Mouse (Mus musculus): ENCODE measurements around the gene Slc12a9. TPM values are rescaled to one million over a fixed set of nuclear protein-coding genes. Genes with fewer than 3 reads are reported as not detected.
A peak's percentile ranks its signal among the peaks of the same experiment; 100 is the strongest.

Slc12a9 gene
- polyA plus RNA-seq, 1 experiment from 2014 or later: 11.6 TPM

- no peak overlapping the region for H3K9ac ChIP-seq (ENCODE audit: low read length)
- H3K4me3 ChIP-seq (ENCODE audit: low read length): no peak overlapping the region
- WGBS: 91% methylated on average over 10 of the region's 11 CpGs
- H3K36me3 ChIP-seq (ENCODE audit: control insufficient read depth, insufficient read depth, low read length): peaks cover 85% of the 10 kb centered on the region
- no peaks in the 10 kb centered on the region for H3K27me3 ChIP-seq (ENCODE audit: control insufficient read depth, insufficient read depth, low read depth, low read length)
- no peaks in the 10 kb centered on the region for H3K9me3 ChIP-seq (ENCODE audit: control insufficient read depth, low read length)
- H3K4me1 ChIP-seq (replicated peaks; ENCODE audit: control insufficient read depth, insufficient read depth, low read length): no peaks in the 10 kb centered on the region; the same call in 1 of the 2 replicates
- ATAC-seq (ENCODE audit: low read depth): no peak
- no peak overlapping the region for H3K27ac ChIP-seq (ENCODE audit: low read length)
- H3K4me2 ChIP-seq (ENCODE audit: low read depth, low read length): no peak overlapping the region
Observed at GRCm38 (mm10) chr5:137369665-137370064, 36.3 kb upstream of the Slc12a9 start.

DNA sequence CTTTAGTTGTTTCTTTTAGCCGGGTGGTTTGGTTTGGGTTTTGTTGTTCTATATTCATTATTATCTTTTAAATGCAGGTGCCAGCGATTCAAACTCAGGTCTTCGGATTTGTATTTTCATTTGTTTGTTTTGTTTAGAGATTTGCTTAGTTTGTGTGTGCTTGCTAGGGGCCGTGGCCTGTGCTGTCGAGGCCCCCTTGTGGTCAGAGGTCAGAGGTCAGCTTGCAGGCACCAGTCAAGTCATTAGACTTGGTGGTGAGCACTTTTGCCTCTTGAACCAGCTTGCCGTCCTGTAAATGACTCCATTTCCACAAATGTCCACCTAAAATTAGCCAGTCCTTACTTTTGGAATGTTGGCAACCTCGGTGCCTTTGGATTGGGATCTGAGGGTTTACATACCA is 25.0 kb upstream of the Slc12a9 start:
- Histone ChIP-seq H3K4me2 (ENCODE audit: low read depth, low read length) (no peak overlapping the region), H3K36me3 (ENCODE audit: control insufficient read depth, insufficient read depth, low read length) (peaks cover 82% of the 10 kb centered on the region), H3K27ac (ENCODE audit: low read length) (no peak overlapping the region), H3K9ac (ENCODE audit: low read length) (no peak overlapping the region), H3K4me3 (ENCODE audit: low read length) (no peak overlapping the region), H3K4me1 (replicated peaks; ENCODE audit: control insufficient read depth, insufficient read depth, low read length) (peaks cover 12% of the 10 kb centered on the region), H3K27me3 (ENCODE audit: control insufficient read depth, insufficient read depth, low read depth, low read length) (no peaks in the 10 kb centered on the region), H3K9me3 (ENCODE audit: control insufficient read depth, low read length) (no peaks in the 10 kb centered on the region)
- ATAC-seq (ENCODE audit: low read depth): no peak
- 27% methylated on average over 7 of the region's 7 CpGs for WGBS

DNA sequence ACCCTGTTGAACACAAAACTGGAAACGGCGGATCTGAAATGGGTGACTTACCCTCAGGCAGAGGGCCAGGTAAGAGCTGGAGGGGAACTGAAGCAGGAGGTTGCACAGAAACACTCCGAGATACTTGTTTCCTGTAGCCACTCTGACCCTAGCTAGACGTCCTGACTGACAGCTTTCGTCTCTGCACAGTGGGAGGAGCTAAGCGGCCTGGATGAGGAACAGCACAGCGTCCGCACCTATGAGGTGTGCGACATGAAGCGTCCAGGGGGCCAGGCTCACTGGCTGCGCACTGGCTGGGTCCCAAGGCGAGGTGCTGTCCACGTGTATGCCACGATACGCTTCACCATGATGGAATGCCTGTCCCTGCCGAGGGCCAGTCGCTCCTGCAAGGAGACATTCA is 20.7 kb upstream of the Slc12a9 start:
- Histone ChIP-seq H3K4me1 (replicated peaks; ENCODE audit: control insufficient read depth, insufficient read depth, low read length) (peaks cover 25% of the 10 kb centered on the region), H3K36me3 (ENCODE audit: control insufficient read depth, insufficient read depth, low read length) (peaks cover 43% of the 10 kb centered on the region), H3K9ac (ENCODE audit: low read length) (no peak overlapping the region), H3K4me3 (ENCODE audit: low read length) (no peak overlapping the region), H3K4me2 (ENCODE audit: low read depth, low read length) (no peak overlapping the region), H3K27me3 (ENCODE audit: control insufficient read depth, insufficient read depth, low read depth, low read length) (no peaks in the 10 kb centered on the region), H3K27ac (ENCODE audit: low read length) (no peak overlapping the region), H3K9me3 (ENCODE audit: control insufficient read depth, low read length) (no peaks in the 10 kb centered on the region)
- no peak for ATAC-seq (ENCODE audit: low read depth)
- 77% methylated on average over 17 of the region's 17 CpGs for WGBS

DNA sequence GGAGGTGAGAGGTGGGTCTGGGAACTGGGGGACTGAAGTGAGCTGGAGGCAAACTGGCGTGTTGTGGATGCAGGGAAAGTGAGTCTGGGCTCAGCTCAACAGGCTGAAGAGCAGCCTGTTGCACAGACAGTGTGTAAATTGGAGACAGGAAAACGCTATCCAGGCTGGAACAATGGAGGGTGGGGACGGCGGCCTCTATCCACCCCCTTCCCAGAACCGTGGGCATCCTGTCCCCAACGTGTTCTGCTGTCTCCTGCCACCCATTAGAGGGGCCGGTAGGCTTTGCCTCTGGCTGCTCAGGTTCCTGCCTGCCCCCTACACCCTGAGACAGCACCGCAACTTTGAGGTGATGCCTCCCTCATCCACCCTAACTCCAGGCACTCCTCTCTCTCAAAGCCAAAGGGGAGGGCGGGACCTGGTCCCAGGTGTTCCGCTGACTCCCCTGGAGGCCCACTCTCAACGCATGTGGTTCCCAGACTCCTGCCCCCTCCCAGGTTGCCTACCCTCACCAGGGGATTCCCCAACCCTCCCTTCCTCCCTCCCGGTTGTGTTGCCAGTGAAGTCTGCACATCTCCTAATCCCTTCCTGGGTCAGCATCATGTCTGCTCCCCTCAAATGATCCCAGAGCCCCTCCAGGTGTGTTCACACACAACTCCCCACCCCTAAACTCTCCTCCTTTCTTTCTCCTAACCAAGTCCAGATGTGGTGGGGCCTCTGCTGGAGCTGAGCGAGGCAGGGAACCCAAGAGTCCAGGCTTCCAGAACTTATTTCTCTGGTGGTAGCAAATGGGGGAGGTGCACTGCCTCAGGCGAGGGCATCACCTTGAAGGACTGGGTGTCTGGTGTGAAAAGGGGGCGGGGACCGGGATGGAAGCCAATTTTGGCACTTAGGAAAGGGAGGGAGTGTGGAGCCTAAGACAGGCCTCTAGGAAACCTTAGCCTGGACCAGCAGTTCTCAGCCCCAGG is 18.9 kb upstream of the Slc12a9 start:
- ATAC-seq (ENCODE audit: low read depth): no peak
- WGBS: 5% methylated on average over 16 of the region's 16 CpGs
- no peaks in the 10 kb centered on the region for H3K27me3 ChIP-seq (ENCODE audit: control insufficient read depth, insufficient read depth, low read depth, low read length)

GRCm38 (mm10) chr5:137351394-137351793 is 18.0 kb upstream of the Slc12a9 start:
- no peak for ATAC-seq (ENCODE audit: low read depth)
- 7% methylated on average over 4 of the region's 4 CpGs for WGBS
- H3K4me1 ChIP-seq (replicated peaks; ENCODE audit: control insufficient read depth, insufficient read depth, low read length): peaks cover 45% of the 10 kb centered on the region

More for the DNA sequence above, 18.9 kb upstream of the Slc12a9 start:
- peak overlapping the region; percentile 62 for H3K4me2 ChIP-seq (ENCODE audit: low read depth, low read length)
- peak overlapping the region; percentile 99 for H3K27ac ChIP-seq (ENCODE audit: low read length)
- peak overlapping the region; percentile 99 for H3K9ac ChIP-seq (ENCODE audit: low read length)
- peak overlapping the region; percentile 90 for H3K4me3 ChIP-seq (ENCODE audit: low read length)
- H3K36me3 ChIP-seq (ENCODE audit: control insufficient read depth, insufficient read depth, low read length): peaks cover 27% of the 10 kb centered on the region
- H3K9me3 ChIP-seq (ENCODE audit: control insufficient read depth, low read length): no peaks in the 10 kb centered on the region
- peaks cover 36% of the 10 kb centered on the region for H3K4me1 ChIP-seq (replicated peaks; ENCODE audit: control insufficient read depth, insufficient read depth, low read length)

DNA sequence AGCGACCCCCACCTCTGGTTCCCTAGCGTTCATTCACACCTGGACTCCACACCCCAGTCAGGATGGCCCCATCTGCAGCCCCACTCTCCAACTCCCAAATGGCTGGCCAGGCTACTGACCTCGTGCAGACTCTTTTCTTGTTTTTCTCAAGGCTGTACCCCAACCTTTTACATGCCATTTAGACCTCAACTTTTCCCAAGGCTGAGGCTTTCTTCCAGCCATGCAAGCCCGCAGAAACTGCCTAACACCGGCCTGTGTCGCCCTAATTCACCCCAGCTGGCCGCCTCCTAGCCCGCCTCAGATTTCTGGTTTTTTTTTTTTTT is 17.6 kb upstream of the Slc12a9 start:
- Histone ChIP-seq H3K4me1 (replicated peaks; ENCODE audit: control insufficient read depth, insufficient read depth, low read length) (peaks cover 47% of the 10 kb centered on the region), H3K4me2 (ENCODE audit: low read depth, low read length) (peak overlapping the region; percentile 62), H3K36me3 (ENCODE audit: control insufficient read depth, insufficient read depth, low read length) (peaks cover 19% of the 10 kb centered on the region), H3K27me3 (ENCODE audit: control insufficient read depth, insufficient read depth, low read depth, low read length) (no peaks in the 10 kb centered on the region), H3K9ac (ENCODE audit: low read length) (peak overlapping the region; percentile 99), H3K27ac (ENCODE audit: low read length) (peak overlapping the region; percentile 99), H3K4me3 (ENCODE audit: low read length) (peak overlapping the region; percentile 90), H3K9me3 (ENCODE audit: control insufficient read depth, low read length) (no peaks in the 10 kb centered on the region)
- no peak for ATAC-seq (ENCODE audit: low read depth)
- WGBS: 4% methylated on average over 8 of the region's 8 CpGs

More at GRCm38 (mm10) chr5:137351394-137351793, 18.0 kb upstream of the Slc12a9 start:
- H3K4me3 ChIP-seq (ENCODE audit: low read length): peak overlapping the region; percentile 90
- H3K36me3 ChIP-seq (ENCODE audit: control insufficient read depth, insufficient read depth, low read length): peaks cover 22% of the 10 kb centered on the region
- H3K27ac ChIP-seq (ENCODE audit: low read length): peak overlapping the region; percentile 99
- peak overlapping the region; percentile 99 for H3K9ac ChIP-seq (ENCODE audit: low read length)
- no peaks in the 10 kb centered on the region for H3K9me3 ChIP-seq (ENCODE audit: control insufficient read depth, low read length)
- H3K27me3 ChIP-seq (ENCODE audit: control insufficient read depth, insufficient read depth, low read depth, low read length): no peaks in the 10 kb centered on the region
- H3K4me2 ChIP-seq (ENCODE audit: low read depth, low read length): peak overlapping the region; percentile 62

DNA sequence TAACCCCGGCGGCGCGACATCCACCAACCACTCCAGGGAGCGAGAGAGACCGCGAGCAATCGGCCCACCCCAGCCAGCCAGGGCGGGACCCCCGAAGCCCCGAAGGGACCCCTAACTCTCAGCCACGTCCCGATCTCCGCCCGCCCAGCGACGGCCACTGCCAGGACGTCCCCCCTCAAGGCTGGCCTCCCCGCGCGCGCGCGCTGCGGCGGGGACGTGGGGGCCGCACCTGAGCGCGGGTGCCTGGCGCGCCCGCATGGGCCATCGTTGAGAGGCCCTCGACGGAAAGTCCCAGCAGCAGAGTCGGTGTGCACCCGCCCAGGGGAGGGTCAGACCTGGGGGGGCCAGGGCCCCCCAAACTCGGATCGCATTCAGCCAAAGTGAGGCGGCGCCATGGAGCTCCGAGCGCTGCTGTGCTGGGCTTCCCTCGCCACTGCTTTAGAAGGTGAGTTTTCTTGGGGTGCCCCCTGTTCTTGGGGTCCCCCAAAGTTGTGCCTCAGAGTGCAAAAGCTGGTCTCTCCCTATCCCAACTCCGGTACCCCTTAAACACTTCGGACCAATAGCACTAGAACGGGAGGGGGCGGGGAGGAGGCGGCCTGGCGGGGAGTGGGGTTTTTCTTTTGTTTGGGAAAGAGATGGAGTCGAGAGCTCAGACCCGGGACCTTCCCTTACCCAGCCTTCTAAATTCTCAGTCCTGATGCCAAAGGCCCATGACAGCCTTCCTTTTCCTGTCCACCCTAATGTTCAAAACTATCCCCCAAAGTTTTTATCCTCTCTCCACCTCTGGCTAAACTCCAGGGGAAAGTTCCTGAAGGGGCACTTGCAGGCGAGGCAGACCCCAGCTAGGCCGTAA is 17.0 kb upstream of the Slc12a9 start:
- Histone ChIP-seq H3K36me3 (ENCODE audit: control insufficient read depth, insufficient read depth, low read length) (peaks cover 13% of the 10 kb centered on the region), H3K4me3 (ENCODE audit: low read length) (peak overlapping the region; percentile 90), H3K4me2 (ENCODE audit: low read depth, low read length) (peak overlapping the region; percentile 62), H3K27ac (ENCODE audit: low read length) (peak overlapping the region; percentile 99), H3K9ac (ENCODE audit: low read length) (peak overlapping the region; percentile 99), H3K27me3 (ENCODE audit: control insufficient read depth, insufficient read depth, low read depth, low read length) (no peaks in the 10 kb centered on the region), H3K4me1 (replicated peaks; ENCODE audit: control insufficient read depth, insufficient read depth, low read length) (peaks cover 51% of the 10 kb centered on the region), H3K9me3 (ENCODE audit: control insufficient read depth, low read length) (no peaks in the 10 kb centered on the region)
- peak; percentile 35 for ATAC-seq (ENCODE audit: low read depth)
- WGBS: under 1% methylated on average over 55 of the region's 55 CpGs

- Histone ChIP-seq H3K9me3 (ENCODE audit: control insufficient read depth, low read length) (no peaks in the 10 kb centered on the region), H3K27me3 (ENCODE audit: control insufficient read depth, insufficient read depth, low read depth, low read length) (no peaks in the 10 kb centered on the region), H3K4me3 (ENCODE audit: low read length) (peak within 1 kb of the TSS; percentile 90), H3K27ac (ENCODE audit: low read length) (peak within 1 kb of the TSS; percentile 99), H3K9ac (ENCODE audit: low read length) (peak within 1 kb of the TSS; percentile 99), H3K4me2 (ENCODE audit: low read depth, low read length) (peak within 1 kb of the TSS; percentile 62), H3K36me3 (ENCODE audit: control insufficient read depth, insufficient read depth, low read length) (peaks cover 7% of the 10 kb centered on the region), H3K4me1 (replicated peaks; ENCODE audit: control insufficient read depth, insufficient read depth, low read length) (peaks cover 56% of the 10 kb centered on the region)
- under 1% methylated on average over 32 of the region's 32 CpGs for WGBS
- peak; percentile 93 for ATAC-seq (ENCODE audit: low read depth)
Observed at GRCm38 (mm10) chr5:137349384-137350204, 16.2 kb upstream of the Slc12a9 start, which contains the start of gene Ephb4. Gene Ephb4, plus strand, starts transcription at chr5:137350109.

All from lung, embryonic 16.5 days (tissue).